In the genomic region with DNA sequence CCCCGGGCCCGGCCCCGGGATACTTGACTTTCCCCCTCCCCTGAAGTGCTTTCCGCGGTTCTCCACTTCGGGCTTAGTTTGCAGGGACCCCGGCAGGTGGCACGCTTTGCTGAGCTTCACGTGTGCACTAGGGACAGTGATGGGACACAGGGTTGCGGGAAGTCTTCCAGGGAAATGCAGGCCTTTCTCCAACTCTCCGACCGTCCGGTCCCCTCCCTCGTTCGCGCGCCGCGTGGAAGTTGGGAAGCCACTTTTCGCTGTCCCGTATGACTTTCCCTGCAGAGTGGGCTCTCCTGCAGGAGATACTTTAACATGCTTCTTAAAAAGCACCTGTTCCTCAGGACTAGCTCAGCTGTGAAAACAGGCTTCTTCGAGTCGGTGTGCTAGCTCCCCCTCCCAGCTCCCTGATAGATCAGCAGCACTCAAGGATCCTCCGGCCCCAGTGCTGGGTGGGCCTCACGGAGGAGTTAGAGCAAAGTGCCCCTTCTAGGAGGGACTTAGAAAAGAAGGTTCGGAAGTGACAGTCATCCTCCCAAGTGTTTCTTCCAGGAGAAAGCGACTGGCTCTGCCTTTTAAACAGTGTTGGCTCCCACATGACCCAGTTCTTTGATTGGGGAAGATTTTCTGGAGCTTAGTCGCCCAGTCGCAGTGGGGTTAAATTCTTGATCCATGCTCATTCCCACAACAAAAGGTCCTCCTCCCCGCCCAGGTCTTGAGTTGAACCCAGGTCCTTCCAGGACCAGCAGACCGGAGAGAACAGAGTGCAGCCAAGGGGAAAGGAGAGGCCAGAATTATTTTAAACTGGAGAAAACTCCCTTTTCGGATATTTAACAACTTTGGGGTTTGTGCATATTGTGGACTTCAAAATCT, we compare ENCODE assay signal across 8 mouse cellular contexts. TPM values are rescaled to one million over a fixed set of nuclear protein-coding genes. Genes with fewer than 3 reads are reported as not detected.
DNase-seq lines count a peak whose midpoint lies in the region; ATAC-seq and TF ChIP-seq lines count a peak whose summit lies in the region.

No protein-coding gene starts in this region.

- peak overlapping the region; percentile 91 for H3K4me2 ChIP-seq in embryonic facial prominence, embryonic 14.5 days (ENCODE audit: low read depth, low read length)
- peak overlapping the region; percentile 84 for H3K4me2 ChIP-seq in hindbrain, embryonic 15.5 days
- peak overlapping the region; percentile 94 for H3K4me2 ChIP-seq in neural tube, embryonic 13.5 days

- ATAC-seq in embryonic facial prominence, embryonic 14.5 days (ENCODE audit: low read depth): peak; percentile 20; the same call in 1 of the 2 replicates
- ATAC-seq in hindbrain, embryonic 15.5 days (ENCODE audit: low FRiP score, low read depth): peak; percentile 50
- ATAC-seq in neural tube, embryonic 13.5 days (ENCODE audit: low read depth): peak; percentile 57

- H3K4me3 ChIP-seq in embryonic facial prominence, embryonic 14.5 days (ENCODE audit: low read depth, low read length): peak overlapping the region; percentile 77
- H3K4me3 ChIP-seq in hindbrain, embryonic 15.5 days: peak overlapping the region; percentile 90
- peak overlapping the region; percentile 84 for H3K4me3 ChIP-seq in liver, adult 2 months (ENCODE audit: insufficient read depth, low read depth, low read length)
- peak overlapping the region; percentile 57 for H3K4me3 ChIP-seq in neural tube, embryonic 13.5 days

- peak overlapping the region; percentile 74 for H3K9ac ChIP-seq in embryonic facial prominence, embryonic 14.5 days (ENCODE audit: low read depth, low read length)
- peak overlapping the region; percentile 79 for H3K9ac ChIP-seq in hindbrain, embryonic 15.5 days
- H3K9ac ChIP-seq in liver, adult 2 months (ENCODE audit: low read depth, low read length): peak overlapping the region; percentile 70; the same call in 1 of the 2 replicates
- H3K9ac ChIP-seq in neural tube, embryonic 13.5 days: peak overlapping the region; percentile 70

- no peaks in the 10 kb centered on the region; the same call in 1 of the 2 replicates for H3K27me3 ChIP-seq in embryonic facial prominence, embryonic 14.5 days (replicated peaks; ENCODE audit: control insufficient read depth, insufficient read depth, low read length)
- H3K27me3 ChIP-seq in hindbrain, embryonic 15.5 days: no peaks in the 10 kb centered on the region; the same call in 1 of the 2 replicates
- no peaks in the 10 kb centered on the region for H3K27me3 ChIP-seq in liver, adult 2 months (ENCODE audit: control insufficient read depth, insufficient read depth, low read length)
- peaks cover 16% of the 10 kb centered on the region for H3K27me3 ChIP-seq in neural tube, embryonic 13.5 days

- peak; percentile 16 to 20 for DNase-seq in lung, adult 18-20 months
- no peak for DNase-seq in lung, postnatal 25 days (ENCODE audit: low spot score)
- DNase-seq in adrenal gland, adult 2 months: peak; percentile 67
- DNase-seq in embryonic facial prominence, embryonic 14.5 days (ENCODE audit: low spot score): no peak
- peak; percentile 9 for DNase-seq in liver, adult 2 months (ENCODE audit: extremely low read depth, low read depth, low spot score)
- DNase-seq in spleen, postnatal 14 days (ENCODE audit: low spot score in 2 of 2): no peak

- H3K9me3 ChIP-seq in embryonic facial prominence, embryonic 14.5 days (ENCODE audit: control insufficient read depth, low read length): no peaks in the 10 kb centered on the region
- H3K9me3 ChIP-seq in hindbrain, embryonic 15.5 days: no peaks in the 10 kb centered on the region
- H3K9me3 ChIP-seq in neural tube, embryonic 13.5 days: no peaks in the 10 kb centered on the region

- TF ChIP-seq CTCF in liver, adult 2 months (IDR thresholded peaks at IDR 0.05; ENCODE audit: low read depth, low read length): peak; percentile 18

- no peaks in the 10 kb centered on the region for H3K4me1 ChIP-seq in embryonic facial prominence, embryonic 14.5 days (ENCODE audit: control insufficient read depth, insufficient read depth, low read length)
- H3K4me1 ChIP-seq in hindbrain, embryonic 15.5 days (replicated peaks): peaks cover 21% of the 10 kb centered on the region
- peaks cover 3% of the 10 kb centered on the region; the same call in 1 of the 2 replicates for H3K4me1 ChIP-seq in liver, adult 2 months (ENCODE audit: control insufficient read depth, insufficient read depth, low read length)
- peaks cover 21% of the 10 kb centered on the region for H3K4me1 ChIP-seq in neural tube, embryonic 13.5 days (replicated peaks)

- WGBS in embryonic facial prominence, embryonic 14.5 days: 5% methylated on average over 32 of the region's 32 CpGs
- WGBS in hindbrain, embryonic 15.5 days: 2% methylated on average over 32 of the region's 32 CpGs
- WGBS in liver, adult 2 months: 16% methylated on average over 32 of the region's 32 CpGs
- WGBS in neural tube, embryonic 13.5 days: 3% methylated on average over 32 of the region's 32 CpGs

- H3K79me2 ChIP-seq in liver, adult 2 months (ENCODE audit: control insufficient read depth, insufficient read depth, low read length): no peaks in the 10 kb centered on the region

- peak overlapping the region; percentile 71; the same call in 1 of the 2 replicates for H3K27ac ChIP-seq in embryonic facial prominence, embryonic 14.5 days (replicated peaks; ENCODE audit: low read depth, low read length)
- H3K27ac ChIP-seq in hindbrain, embryonic 15.5 days (replicated peaks): peak overlapping the region; percentile 79
- H3K27ac ChIP-seq in liver, adult 2 months (replicated peaks; ENCODE audit: insufficient read depth, low read depth, low read length): no peak overlapping the region
- peak overlapping the region; percentile 42 for H3K27ac ChIP-seq in neural tube, embryonic 13.5 days (replicated peaks)

- no peaks in the 10 kb centered on the region for H3K36me3 ChIP-seq in embryonic facial prominence, embryonic 14.5 days (ENCODE audit: control insufficient read depth, insufficient read depth, low read length)
- H3K36me3 ChIP-seq in hindbrain, embryonic 15.5 days: no peaks in the 10 kb centered on the region
- no peaks in the 10 kb centered on the region for H3K36me3 ChIP-seq in liver, adult 2 months (ENCODE audit: control insufficient read depth, insufficient read depth, low read length)
- H3K36me3 ChIP-seq in neural tube, embryonic 13.5 days: no peaks in the 10 kb centered on the region

- TF ChIP-seq POLR2A in liver, adult 2 months (IDR thresholded peaks at IDR 0.05; ENCODE audit: extremely low read depth, insufficient read depth, low read length): no peak

RNA-seq across cellular contexts. Expression of gene Itga6, which starts 42.4 kb away (rescaled TPM):
- 100 to 1,000 TPM; 125 to 177 TPM for total RNA-seq in adrenal gland, adult 2 months (2021)
- 28.1 and 28.3 TPM in 2 replicates for polyA plus RNA-seq in adrenal gland, adult 2 months (2012; rRNA removed)
- polyA plus RNA-seq in embryonic facial prominence, embryonic 14.5 days (2014; fragmentation: Nextera tagmentation; extraction: Ambion mirVana): 64.5 and 70.4 TPM in 2 replicates
- polyA plus RNA-seq in hindbrain, embryonic 15.5 days (2015; fragmentation: Nextera tagmentation; extraction: Ambion mirVana): 26.8 and 27.1 TPM in 2 replicates
- 5.1 and 6.1 TPM in 2 replicates for total RNA-seq in liver, adult 2 months (2014; rRNA removed)
- 2.2 and 2.4 TPM in 2 replicates for polyA plus RNA-seq in liver, adult 2 months (2012; rRNA removed)
- polyA plus RNA-seq in neural tube, embryonic 13.5 days (2015; fragmentation: Nextera tagmentation; extraction: Ambion mirVana): 24.6 and 26.3 TPM in 2 replicates

Comparison
In these comparisons a context has a peak if more than half of its experiments do, and no peak if none do; other contexts are left out.
1. DNase-seq: peak in lung, adult 18-20 months (2 of 2), adrenal gland, adult 2 months (single experiment) and liver, adult 2 months (single experiment); none in lung, postnatal 25 days (single experiment), embryonic facial prominence, embryonic 14.5 days (single experiment) and spleen, postnatal 14 days (0 of 2).
2. Peak in every context shown above with its lines, with median percentiles within 50 percentile points of each other: ATAC-seq, H3K4me2 ChIP-seq, H3K4me3 ChIP-seq and H3K9ac ChIP-seq.